Mouse (Mus musculus): Measurements from ENCODE around the gene Tpo. TPM values are rescaled to one million over a fixed set of nuclear protein-coding genes. Genes with fewer than 3 reads are reported as not detected.

The Tpo gene
- polyA plus RNA-seq, 1 experiment from 2014 or later, result not detected

- H3K4me1 ChIP-seq (ENCODE audit: control insufficient read depth, insufficient read depth, low read length), result no peaks in the 10 kb centered on the region
- no peak overlapping the region for H3K27ac ChIP-seq (ENCODE audit: low read depth, low read length)
- 69% methylated on average over 6 of the region's 6 CpGs for WGBS
- no peaks in the 10 kb centered on the region for H3K9me3 ChIP-seq (ENCODE audit: control insufficient read depth, low read length)
- ATAC-seq (ENCODE audit: low FRiP score) (no peak), DNase-seq (ENCODE audit: low spot score, missing footprints) (no peak)
- no peak overlapping the region for H3K9ac ChIP-seq (ENCODE audit: low read length)
- no peaks in the 10 kb centered on the region for H3K27me3 ChIP-seq (ENCODE audit: control insufficient read depth, insufficient read depth, low read length)
- H3K4me2 ChIP-seq, result no peak overlapping the region
- H3K36me3 ChIP-seq (ENCODE audit: control insufficient read depth, insufficient read depth, low read length), result no peaks in the 10 kb centered on the region
- no peak overlapping the region for H3K4me3 ChIP-seq (ENCODE audit: low read depth, low read length)
Observed at GRCm38 (mm10) chr12:30058044-30058443, 74.4 kb downstream of the Tpo start.

GRCm38 (mm10) chr12:30054761-30055540 lies 77.5 kb downstream of the Tpo start:
- H3K27me3 ChIP-seq (ENCODE audit: control insufficient read depth, insufficient read depth, low read length), result no peaks in the 10 kb centered on the region
- no peak overlapping the region for H3K4me2 ChIP-seq
- 87% methylated on average over 11 of the region's 11 CpGs for WGBS
- H3K4me1 ChIP-seq (ENCODE audit: control insufficient read depth, insufficient read depth, low read length), result no peaks in the 10 kb centered on the region
- H3K4me3 ChIP-seq (ENCODE audit: low read depth, low read length), result no peak overlapping the region
- ATAC-seq (ENCODE audit: low FRiP score), result no peak
- no peak overlapping the region for H3K9ac ChIP-seq (ENCODE audit: low read length)
- H3K9me3 ChIP-seq (ENCODE audit: control insufficient read depth, low read length), result no peaks in the 10 kb centered on the region
- no peaks in the 10 kb centered on the region for H3K36me3 ChIP-seq (ENCODE audit: control insufficient read depth, insufficient read depth, low read length)
- peak; percentile 21 for DNase-seq (ENCODE audit: low spot score, missing footprints)
- H3K27ac ChIP-seq (ENCODE audit: low read depth, low read length), result no peak overlapping the region

- ATAC-seq (ENCODE audit: low FRiP score) (no peak), DNase-seq (ENCODE audit: low spot score, missing footprints) (peak; percentile 90)
Observed at GRCm38 (mm10) chr12:30050235-30050634, 82.2 kb downstream of the Tpo start.

GRCm38 (mm10) chr12:30049818-30050217 lies 82.6 kb downstream of the Tpo start:
- Histone ChIP-seq H3K27ac (ENCODE audit: low read depth, low read length) (no peak overlapping the region), H3K9me3 (ENCODE audit: control insufficient read depth, low read length) (no peaks in the 10 kb centered on the region), H3K4me1 (ENCODE audit: control insufficient read depth, insufficient read depth, low read length) (no peaks in the 10 kb centered on the region), H3K4me2 (no peak overlapping the region), H3K9ac (ENCODE audit: low read length) (no peak overlapping the region), H3K27me3 (ENCODE audit: control insufficient read depth, insufficient read depth, low read length) (no peaks in the 10 kb centered on the region), H3K4me3 (ENCODE audit: low read depth, low read length) (no peak overlapping the region), H3K36me3 (ENCODE audit: control insufficient read depth, insufficient read depth, low read length) (no peaks in the 10 kb centered on the region)
- 85% methylated on average over 9 of the region's 9 CpGs for WGBS
- ATAC-seq (ENCODE audit: low FRiP score), result no peak
- DNase-seq (ENCODE audit: low spot score, missing footprints), result peak; percentile 60

More at GRCm38 (mm10) chr12:30050235-30050634, 82.2 kb downstream of the Tpo start:
- Histone ChIP-seq H3K36me3 (ENCODE audit: control insufficient read depth, insufficient read depth, low read length) (no peaks in the 10 kb centered on the region), H3K27me3 (ENCODE audit: control insufficient read depth, insufficient read depth, low read length) (no peaks in the 10 kb centered on the region), H3K4me3 (ENCODE audit: low read depth, low read length) (no peak overlapping the region), H3K9me3 (ENCODE audit: control insufficient read depth, low read length) (no peaks in the 10 kb centered on the region), H3K4me2 (no peak overlapping the region), H3K27ac (ENCODE audit: low read depth, low read length) (no peak overlapping the region), H3K9ac (ENCODE audit: low read length) (no peak overlapping the region), H3K4me1 (ENCODE audit: control insufficient read depth, insufficient read depth, low read length) (no peaks in the 10 kb centered on the region)
- 18% methylated on average over 4 of the region's 4 CpGs for WGBS

- DNase-seq (ENCODE audit: low spot score, missing footprints) (peak; percentile 2), ATAC-seq (ENCODE audit: low FRiP score) (no peak)
- H3K36me3 ChIP-seq (ENCODE audit: control insufficient read depth, insufficient read depth, low read length), result no peaks in the 10 kb centered on the region
- H3K4me1 ChIP-seq (ENCODE audit: control insufficient read depth, insufficient read depth, low read length), result no peaks in the 10 kb centered on the region
- no peak overlapping the region for H3K4me2 ChIP-seq
- H3K9me3 ChIP-seq (ENCODE audit: control insufficient read depth, low read length), result no peaks in the 10 kb centered on the region
- no peaks in the 10 kb centered on the region for H3K27me3 ChIP-seq (ENCODE audit: control insufficient read depth, insufficient read depth, low read length)
- no peak overlapping the region for H3K4me3 ChIP-seq (ENCODE audit: low read depth, low read length)
- no peak overlapping the region for H3K9ac ChIP-seq (ENCODE audit: low read length)
- WGBS, result 88% methylated on average over 6 of the region's 6 CpGs
- no peak overlapping the region for H3K27ac ChIP-seq (ENCODE audit: low read depth, low read length)
Observed at GRCm38 (mm10) chr12:30048848-30049247, 83.6 kb downstream of the Tpo start.

- Histone ChIP-seq H3K4me3 (ENCODE audit: low read depth, low read length) (no peak overlapping the region), H3K27ac (ENCODE audit: low read depth, low read length) (no peak overlapping the region), H3K4me2 (no peak overlapping the region), H3K9me3 (ENCODE audit: control insufficient read depth, low read length) (no peaks in the 10 kb centered on the region), H3K4me1 (ENCODE audit: control insufficient read depth, insufficient read depth, low read length) (peaks cover 16% of the 10 kb centered on the region), H3K36me3 (ENCODE audit: control insufficient read depth, insufficient read depth, low read length) (no peaks in the 10 kb centered on the region), H3K27me3 (ENCODE audit: control insufficient read depth, insufficient read depth, low read length) (no peaks in the 10 kb centered on the region), H3K9ac (ENCODE audit: low read length) (no peak overlapping the region)
- 30% methylated on average over 4 of the region's 4 CpGs for WGBS
- ATAC-seq (ENCODE audit: low FRiP score) (no peak), DNase-seq (ENCODE audit: low spot score, missing footprints) (peak; percentile 91)
Observed at GRCm38 (mm10) chr12:30040150-30040549, 92.3 kb downstream of the Tpo start.

- WGBS, result 49% methylated on average over 4 of the region's 4 CpGs
- Histone ChIP-seq H3K9me3 (ENCODE audit: control insufficient read depth, low read length) (no peaks in the 10 kb centered on the region), H3K4me3 (ENCODE audit: low read depth, low read length) (no peak overlapping the region), H3K36me3 (ENCODE audit: control insufficient read depth, insufficient read depth, low read length) (no peaks in the 10 kb centered on the region), H3K27ac (ENCODE audit: low read depth, low read length) (no peak overlapping the region), H3K9ac (ENCODE audit: low read length) (no peak overlapping the region), H3K4me2 (no peak overlapping the region), H3K4me1 (ENCODE audit: control insufficient read depth, insufficient read depth, low read length) (peaks cover 16% of the 10 kb centered on the region), H3K27me3 (ENCODE audit: control insufficient read depth, insufficient read depth, low read length) (no peaks in the 10 kb centered on the region)
- DNase-seq (ENCODE audit: low spot score, missing footprints) (no peak), ATAC-seq (ENCODE audit: low FRiP score) (0 out of 2 replicates have a peak, but pooled peaks have one; percentile 10)
Observed at GRCm38 (mm10) chr12:30039565-30039964, 92.9 kb downstream of the Tpo start.

GRCm38 (mm10) chr12:30036569-30037055 lies 95.8 kb downstream of the Tpo start:
- peaks cover 16% of the 10 kb centered on the region for H3K4me1 ChIP-seq (ENCODE audit: control insufficient read depth, insufficient read depth, low read length)
- H3K9ac ChIP-seq (ENCODE audit: low read length), result no peak overlapping the region
- 33% methylated on average over 4 of the region's 4 CpGs for WGBS
- no peak overlapping the region for H3K4me2 ChIP-seq
- peak; percentile 67 for ATAC-seq (ENCODE audit: low FRiP score)
- no peaks in the 10 kb centered on the region for H3K9me3 ChIP-seq (ENCODE audit: control insufficient read depth, low read length)
- no peaks in the 10 kb centered on the region for H3K36me3 ChIP-seq (ENCODE audit: control insufficient read depth, insufficient read depth, low read length)
- no peak for DNase-seq (ENCODE audit: low spot score, missing footprints)
- no peak overlapping the region for H3K4me3 ChIP-seq (ENCODE audit: low read depth, low read length)
- H3K27ac ChIP-seq (ENCODE audit: low read depth, low read length), result peak overlapping the region; percentile 35; the same call in 1 of the 2 replicates
- H3K27me3 ChIP-seq (ENCODE audit: control insufficient read depth, insufficient read depth, low read length), result no peaks in the 10 kb centered on the region

GRCm38 (mm10) chr12:30035841-30036568 lies 96.4 kb downstream of the Tpo start:
- Histone ChIP-seq H3K9me3 (ENCODE audit: control insufficient read depth, low read length) (no peaks in the 10 kb centered on the region), H3K4me2 (no peak overlapping the region), H3K4me3 (ENCODE audit: low read depth, low read length) (no peak overlapping the region), H3K27ac (ENCODE audit: low read depth, low read length) (peak overlapping the region; percentile 35; the same call in 1 of the 2 replicates), H3K9ac (ENCODE audit: low read length) (no peak overlapping the region), H3K4me1 (ENCODE audit: control insufficient read depth, insufficient read depth, low read length) (peaks cover 16% of the 10 kb centered on the region), H3K27me3 (ENCODE audit: control insufficient read depth, insufficient read depth, low read length) (no peaks in the 10 kb centered on the region), H3K36me3 (ENCODE audit: control insufficient read depth, insufficient read depth, low read length) (no peaks in the 10 kb centered on the region)
- no peak for ATAC-seq (ENCODE audit: low FRiP score)
- no peak for DNase-seq (ENCODE audit: low spot score, missing footprints)
